Mouse (Mus musculus): ENCODE results near the gene Tph1. TPM values are rescaled to one million over a fixed set of nuclear protein-coding genes. Genes with fewer than 3 reads are reported as not detected.

The Tph1 gene
- total and polyA plus RNA-seq, 2 experiments from 2014 or later = 1.5 TPM; not detected in 1

DNA sequence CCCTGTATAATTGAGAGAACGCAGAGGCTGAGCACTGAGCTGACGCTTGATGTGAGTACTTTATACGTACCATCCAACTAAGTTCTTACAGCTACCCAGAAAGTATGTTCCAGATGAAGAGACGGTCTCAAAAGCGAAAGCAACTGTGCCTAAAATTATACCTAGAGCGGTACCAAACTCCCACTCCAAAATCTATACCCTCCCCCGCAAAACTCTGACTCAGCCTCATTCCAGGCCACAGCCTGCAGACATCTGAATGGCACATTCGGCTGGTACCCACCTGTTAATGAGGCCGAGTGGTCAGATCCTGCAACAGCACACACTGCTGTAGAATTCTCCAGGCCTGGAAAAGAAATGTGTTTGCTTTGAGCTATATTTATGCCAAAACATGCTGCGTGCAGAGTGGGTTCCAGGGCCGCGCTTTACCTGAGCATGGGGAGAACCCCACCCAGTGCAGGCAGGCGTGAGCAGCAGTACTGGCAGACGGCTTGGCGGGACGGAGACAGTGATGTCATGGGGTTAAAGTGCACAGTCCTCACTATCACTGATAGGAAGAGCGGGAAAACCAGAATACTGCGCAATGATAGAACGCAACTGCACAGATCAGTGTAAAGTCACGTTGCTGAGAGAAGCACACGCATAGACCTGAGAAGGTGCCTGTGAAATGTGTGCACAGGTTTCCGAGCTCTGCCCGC is 53.8 kb downstream of the Tph1 start:
- no peaks in the 10 kb centered on the region for H3K4me1 ChIP-seq (ENCODE audit: insufficient read depth, low read length)
- DNase-seq (ENCODE audit: low spot score) (no peak), ATAC-seq (ENCODE audit: low FRiP score) (no peak)
- H3K9me3 ChIP-seq (ENCODE audit: low read length) = no peaks in the 10 kb centered on the region
- 93% methylated on average over 23 of the region's 23 CpGs for WGBS
- H3K4me2 ChIP-seq (ENCODE audit: low read depth, low read length, poor library complexity, severe bottlenecking) = no peak overlapping the region
- peaks cover 46% of the 10 kb centered on the region for H3K36me3 ChIP-seq (ENCODE audit: insufficient read depth, low read length)
- no peak for TF ChIP-seq CTCF (IDR thresholded peaks at IDR 0.05)
- H3K9ac ChIP-seq (replicated peaks; ENCODE audit: low read length, poor library complexity, severe bottlenecking) = no peak overlapping the region
- H3K4me3 ChIP-seq (ENCODE audit: low read depth, low read length) = no peak overlapping the region
- no peak overlapping the region for H3K27ac ChIP-seq (ENCODE audit: low read depth, low read length)
- H3K27me3 ChIP-seq (ENCODE audit: insufficient read depth, low read length) = no peaks in the 10 kb centered on the region

DNA sequence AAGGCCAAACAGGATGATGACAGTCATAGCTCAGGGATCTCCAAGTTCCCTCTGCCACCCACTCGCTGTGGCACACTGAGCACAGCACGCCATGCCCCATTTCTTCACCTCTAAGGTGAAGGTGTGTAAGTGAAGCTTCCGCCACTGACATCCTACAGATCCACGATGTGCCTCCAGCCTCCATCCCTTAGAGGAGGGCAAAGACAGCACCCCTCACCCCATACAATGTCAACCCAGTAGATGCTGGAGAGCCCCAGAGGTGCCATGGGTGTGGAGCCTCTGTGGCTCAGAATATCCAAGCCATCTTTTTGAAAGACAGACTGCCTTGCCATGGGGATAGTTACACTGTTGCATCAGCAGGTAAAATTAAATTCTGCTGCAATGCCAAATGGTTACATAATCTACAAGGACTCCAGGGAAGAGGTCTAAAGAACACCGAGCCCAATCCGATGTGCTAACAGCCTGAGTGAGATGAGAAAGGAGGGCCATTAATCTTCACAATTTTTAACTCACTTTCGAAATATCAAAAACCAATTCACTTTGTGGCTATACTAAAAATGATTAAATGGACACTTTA is 55.8 kb downstream of the Tph1 start:
- WGBS = 90% methylated on average over 7 of the region's 7 CpGs
- ATAC-seq (ENCODE audit: low FRiP score) (no peak), DNase-seq (ENCODE audit: low spot score) (no peak)
- Histone ChIP-seq H3K27ac (ENCODE audit: low read depth, low read length) (no peak overlapping the region), H3K4me2 (ENCODE audit: low read depth, low read length, poor library complexity, severe bottlenecking) (no peak overlapping the region), H3K9ac (replicated peaks; ENCODE audit: low read length, poor library complexity, severe bottlenecking) (no peak overlapping the region), H3K36me3 (ENCODE audit: insufficient read depth, low read length) (peaks cover 64% of the 10 kb centered on the region), H3K27me3 (ENCODE audit: insufficient read depth, low read length) (no peaks in the 10 kb centered on the region), H3K4me1 (ENCODE audit: insufficient read depth, low read length) (no peaks in the 10 kb centered on the region), H3K9me3 (ENCODE audit: low read length) (no peaks in the 10 kb centered on the region), H3K4me3 (ENCODE audit: low read depth, low read length) (no peak overlapping the region)
- no peak for TF ChIP-seq CTCF (IDR thresholded peaks at IDR 0.05)

DNA sequence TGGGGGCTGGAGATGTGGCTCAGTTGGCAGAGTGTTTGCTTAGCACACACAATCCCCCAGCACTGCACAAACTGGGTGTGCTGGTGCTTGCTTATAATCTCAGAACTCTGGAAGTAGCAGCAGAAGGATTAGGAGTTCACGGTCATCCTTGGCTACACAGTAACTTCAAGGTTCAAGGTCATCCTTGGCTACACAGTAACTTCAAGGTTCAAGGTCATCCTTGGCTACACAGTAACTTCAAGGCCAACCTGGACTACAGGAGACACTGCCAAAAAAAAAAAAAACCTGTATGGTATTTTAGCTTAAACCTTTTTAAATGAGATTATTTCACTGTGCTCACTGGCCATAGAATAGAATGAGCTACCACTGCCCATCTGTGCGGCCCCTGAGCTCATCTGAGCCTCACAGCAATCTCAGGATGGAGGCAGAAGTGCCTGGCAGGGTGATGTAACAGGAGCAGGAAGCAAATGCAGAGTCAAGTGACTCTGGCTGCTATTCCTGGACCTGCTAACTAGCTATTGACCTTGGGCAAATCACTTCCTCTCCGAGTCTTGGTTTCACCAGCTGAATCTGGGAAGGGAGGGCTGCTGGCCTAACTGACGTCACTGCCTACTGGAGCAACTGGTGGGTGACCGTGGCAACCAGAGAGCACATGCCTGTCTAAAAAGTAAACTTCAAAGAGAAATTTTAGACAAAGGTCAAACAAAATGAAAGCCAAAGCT is 56.9 kb downstream of the Tph1 start:
- no peak overlapping the region for H3K4me2 ChIP-seq (ENCODE audit: low read depth, low read length, poor library complexity, severe bottlenecking)
- 72% methylated on average over 5 of the region's 5 CpGs for WGBS
- no peak for TF ChIP-seq CTCF (IDR thresholded peaks at IDR 0.05)
- ATAC-seq (ENCODE audit: low FRiP score) (no peak), DNase-seq (ENCODE audit: low spot score) (no peak)
- no peaks in the 10 kb centered on the region for H3K27me3 ChIP-seq (ENCODE audit: insufficient read depth, low read length)
- H3K9me3 ChIP-seq (ENCODE audit: low read length) = no peaks in the 10 kb centered on the region
- H3K27ac ChIP-seq (ENCODE audit: low read depth, low read length) = no peak overlapping the region
- no peaks in the 10 kb centered on the region for H3K4me1 ChIP-seq (ENCODE audit: insufficient read depth, low read length)
- peaks cover 66% of the 10 kb centered on the region for H3K36me3 ChIP-seq (ENCODE audit: insufficient read depth, low read length)
- no peak overlapping the region for H3K4me3 ChIP-seq (ENCODE audit: low read depth, low read length)
- no peak overlapping the region for H3K9ac ChIP-seq (replicated peaks; ENCODE audit: low read length, poor library complexity, severe bottlenecking)

GRCm38 (mm10) chr7:46614263-46614662 is 58.1 kb downstream of the Tph1 start:
- H3K4me1 ChIP-seq (ENCODE audit: insufficient read depth, low read length) = no peaks in the 10 kb centered on the region
- no peak overlapping the region for H3K4me2 ChIP-seq (ENCODE audit: low read depth, low read length, poor library complexity, severe bottlenecking)
- H3K27me3 ChIP-seq (ENCODE audit: insufficient read depth, low read length) = no peaks in the 10 kb centered on the region
- H3K9ac ChIP-seq (replicated peaks; ENCODE audit: low read length, poor library complexity, severe bottlenecking) = no peak overlapping the region
- ATAC-seq (ENCODE audit: low FRiP score) (no peak), DNase-seq (ENCODE audit: low spot score) (no peak)
- H3K27ac ChIP-seq (ENCODE audit: low read depth, low read length) = no peak overlapping the region
- no peaks in the 10 kb centered on the region for H3K9me3 ChIP-seq (ENCODE audit: low read length)
- no peak for TF ChIP-seq CTCF (IDR thresholded peaks at IDR 0.05)
- H3K36me3 ChIP-seq (ENCODE audit: insufficient read depth, low read length) = peaks cover 68% of the 10 kb centered on the region
- 94% methylated on average over 12 of the region's 12 CpGs for WGBS
- H3K4me3 ChIP-seq (ENCODE audit: low read depth, low read length) = no peak overlapping the region

GRCm38 (mm10) chr7:46613091-46613490 is 59.2 kb downstream of the Tph1 start:
- no peak for TF ChIP-seq CTCF (IDR thresholded peaks at IDR 0.05)
- no peak for DNase-seq (ENCODE audit: low spot score)
- WGBS = 84% methylated on average over 10 of the region's 10 CpGs
- no peaks in the 10 kb centered on the region for H3K4me1 ChIP-seq (ENCODE audit: insufficient read depth, low read length)
- H3K27me3 ChIP-seq (ENCODE audit: insufficient read depth, low read length) = no peaks in the 10 kb centered on the region
- no peak overlapping the region for H3K27ac ChIP-seq (ENCODE audit: low read depth, low read length)
- H3K4me2 ChIP-seq (ENCODE audit: low read depth, low read length, poor library complexity, severe bottlenecking) = no peak overlapping the region
- no peak overlapping the region for H3K4me3 ChIP-seq (ENCODE audit: low read depth, low read length)
- H3K9ac ChIP-seq (replicated peaks; ENCODE audit: low read length, poor library complexity, severe bottlenecking) = no peak overlapping the region
- peaks cover 60% of the 10 kb centered on the region for H3K36me3 ChIP-seq (ENCODE audit: insufficient read depth, low read length)
- no peaks in the 10 kb centered on the region for H3K9me3 ChIP-seq (ENCODE audit: low read length)
- no peak for ATAC-seq (ENCODE audit: low FRiP score)

DNA sequence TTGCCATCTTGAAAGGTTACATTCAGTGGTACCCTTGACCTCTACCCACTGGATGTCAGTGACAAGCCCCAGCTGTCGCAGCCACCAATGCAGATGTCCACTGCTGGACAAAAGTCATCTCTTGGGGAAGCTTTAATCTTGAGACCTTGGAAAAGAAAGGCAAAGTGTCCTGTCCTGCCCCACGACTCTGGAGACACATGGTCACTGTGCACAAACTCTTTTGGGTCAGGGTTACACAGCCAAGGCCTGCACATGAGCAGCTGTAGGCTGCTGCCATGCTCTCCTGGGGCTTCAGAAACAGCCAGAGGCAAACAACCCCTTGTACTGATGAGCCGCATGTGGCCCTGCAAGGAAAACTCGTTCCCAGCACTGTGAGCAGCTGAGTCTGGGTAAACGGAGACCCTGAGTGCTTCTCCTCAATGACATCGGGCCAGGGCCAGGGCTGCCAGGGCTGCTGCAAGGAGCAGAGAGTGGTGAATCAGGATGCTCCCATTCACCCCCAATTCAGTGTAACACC is 59.9 kb downstream of the Tph1 start:
- Histone ChIP-seq H3K27ac (ENCODE audit: low read depth, low read length) (no peak overlapping the region), H3K4me2 (ENCODE audit: low read depth, low read length, poor library complexity, severe bottlenecking) (no peak overlapping the region), H3K9me3 (ENCODE audit: low read length) (no peaks in the 10 kb centered on the region), H3K4me3 (ENCODE audit: low read depth, low read length) (no peak overlapping the region), H3K27me3 (ENCODE audit: insufficient read depth, low read length) (no peaks in the 10 kb centered on the region), H3K9ac (replicated peaks; ENCODE audit: low read length, poor library complexity, severe bottlenecking) (no peak overlapping the region), H3K4me1 (ENCODE audit: insufficient read depth, low read length) (no peaks in the 10 kb centered on the region; the same call in 1 of the 2 replicates), H3K36me3 (ENCODE audit: insufficient read depth, low read length) (peaks cover 59% of the 10 kb centered on the region)
- no peak for TF ChIP-seq CTCF (IDR thresholded peaks at IDR 0.05)
- WGBS = 80% methylated on average over 6 of the region's 6 CpGs
- no peak for ATAC-seq (ENCODE audit: low FRiP score)
- DNase-seq (ENCODE audit: low spot score) = no peak
